Mouse (Mus musculus): ENCODE measurements around the gene Os9. TPM values are rescaled to one million over a fixed set of nuclear protein-coding genes. Genes with fewer than 3 reads are reported as not detected.

Gene Os9
- 65.7 and 92.8 TPM in 2 replicates for polyA plus RNA-seq (2014; fragmentation: Nextera tagmentation; extraction: Ambion mirVana)

DNA sequence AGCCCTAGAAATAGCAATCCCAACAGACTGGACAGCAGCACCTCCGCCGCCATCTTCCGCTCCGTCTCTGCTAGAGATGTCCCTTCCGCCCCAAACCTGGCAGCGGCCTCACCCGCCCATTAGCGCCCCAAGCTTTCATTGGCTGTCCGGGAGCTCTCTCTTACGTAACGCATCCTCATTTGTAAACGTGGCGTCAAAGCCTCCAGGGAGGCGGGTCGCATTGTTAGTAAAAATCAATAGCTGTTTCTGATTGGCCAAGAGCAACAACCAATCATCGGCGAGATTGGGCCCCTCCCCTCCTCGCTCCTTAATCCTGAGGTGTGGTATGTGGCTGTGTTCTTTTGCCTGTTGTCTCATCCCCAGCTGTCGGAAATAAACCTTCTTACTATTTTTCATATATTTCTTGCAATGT, at the start of gene Os9:
Gene Os9, minus strand, starts transcription at position 66 of the 412 bp plus-strand sequence.
- H3K9me3 ChIP-seq (ENCODE audit: control insufficient read depth, low read length) = no peaks in the 10 kb centered on the region
- peak within 1 kb of the TSS; percentile 81 for H3K9ac ChIP-seq (replicated peaks; ENCODE audit: low read depth, low read length)
- WGBS = under 1% methylated on average over 19 of the region's 19 CpGs
- H3K4me2 ChIP-seq (ENCODE audit: low read depth, low read length) = peak within 1 kb of the TSS; percentile 87
- ATAC-seq (ENCODE audit: low read depth) = peak; percentile 93
- no peaks in the 10 kb centered on the region for H3K27me3 ChIP-seq (ENCODE audit: control insufficient read depth, insufficient read depth, low read length)
- H3K27ac ChIP-seq (ENCODE audit: low read depth, low read length) = peak within 1 kb of the TSS; percentile 94
- peaks cover 15% of the 10 kb centered on the region for H3K4me1 ChIP-seq (ENCODE audit: control insufficient read depth, insufficient read depth, low read length)
- H3K36me3 ChIP-seq (ENCODE audit: control insufficient read depth, insufficient read depth, low read length) = peaks cover 11% of the 10 kb centered on the region
- H3K4me3 ChIP-seq (ENCODE audit: low read depth, low read length) = peak within 1 kb of the TSS; percentile 84

- H3K36me3 ChIP-seq (ENCODE audit: control insufficient read depth, insufficient read depth, low read length) = peaks cover 12% of the 10 kb centered on the region
- peak overlapping the region; percentile 38; the same call in 1 of the 2 replicates for H3K4me2 ChIP-seq (ENCODE audit: low read depth, low read length)
- H3K9me3 ChIP-seq (ENCODE audit: control insufficient read depth, low read length) = no peaks in the 10 kb centered on the region
- no peak overlapping the region for H3K27ac ChIP-seq (ENCODE audit: low read depth, low read length)
- H3K4me1 ChIP-seq (ENCODE audit: control insufficient read depth, insufficient read depth, low read length) = peaks cover 21% of the 10 kb centered on the region
- peaks cover 20% of the 10 kb centered on the region for H3K27me3 ChIP-seq (ENCODE audit: control insufficient read depth, insufficient read depth, low read length)
- ATAC-seq (ENCODE audit: low read depth) = no peak
- H3K4me3 ChIP-seq (ENCODE audit: low read depth, low read length) = 0 out of 2 replicates have a peak overlapping the region, but pooled peaks have one; percentile 7
- no peak overlapping the region for H3K9ac ChIP-seq (replicated peaks; ENCODE audit: low read depth, low read length)
- WGBS = 4% methylated on average over 22 of the region's 22 CpGs
Measured at GRCm38 (mm10) chr10:127170002-127170401, 49.1 kb upstream of the Os9 start.

DNA sequence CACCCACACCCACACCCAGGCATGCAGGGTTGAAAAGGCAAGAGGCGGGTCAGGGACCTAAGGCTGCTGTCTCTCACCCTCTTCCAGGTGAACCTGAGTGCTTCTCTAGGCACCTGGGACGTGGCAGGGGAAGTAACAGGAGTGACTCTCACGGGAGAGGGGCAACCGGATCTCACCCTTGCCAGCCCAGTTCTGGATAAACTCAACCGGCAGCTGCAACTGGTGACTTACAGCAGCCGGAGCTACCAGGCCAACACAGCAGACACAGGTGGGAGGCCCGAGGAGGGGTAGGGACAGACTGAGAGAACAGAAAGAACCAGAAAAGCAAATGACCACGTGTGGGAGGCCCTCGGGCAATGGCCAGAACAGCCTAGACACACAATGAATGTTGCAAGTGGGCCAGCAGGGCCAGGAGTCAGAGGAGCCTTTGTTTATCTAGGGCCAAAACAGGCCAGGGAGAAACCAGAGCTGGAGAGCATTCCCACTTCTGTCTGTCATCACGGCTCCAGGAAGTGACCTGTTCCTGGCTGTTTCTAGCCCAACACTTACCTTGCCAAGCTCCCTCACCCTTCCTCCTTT, 46.8 kb upstream of the Os9 start:
- Histone ChIP-seq H3K4me1 (ENCODE audit: control insufficient read depth, insufficient read depth, low read length) (peaks cover 21% of the 10 kb centered on the region), H3K9me3 (ENCODE audit: control insufficient read depth, low read length) (no peaks in the 10 kb centered on the region), H3K27ac (ENCODE audit: low read depth, low read length) (no peak overlapping the region), H3K27me3 (ENCODE audit: control insufficient read depth, insufficient read depth, low read length) (peaks cover 20% of the 10 kb centered on the region), H3K4me2 (ENCODE audit: low read depth, low read length) (peak overlapping the region; percentile 67; the same call in 1 of the 2 replicates), H3K4me3 (ENCODE audit: low read depth, low read length) (peak overlapping the region; percentile 87; the same call in 1 of the 2 replicates), H3K36me3 (ENCODE audit: control insufficient read depth, insufficient read depth, low read length) (peaks cover 12% of the 10 kb centered on the region), H3K9ac (replicated peaks; ENCODE audit: low read depth, low read length) (no peak overlapping the region)
- ATAC-seq (ENCODE audit: low read depth) = no peak
- 54% methylated on average over 10 of the region's 10 CpGs for WGBS

DNA sequence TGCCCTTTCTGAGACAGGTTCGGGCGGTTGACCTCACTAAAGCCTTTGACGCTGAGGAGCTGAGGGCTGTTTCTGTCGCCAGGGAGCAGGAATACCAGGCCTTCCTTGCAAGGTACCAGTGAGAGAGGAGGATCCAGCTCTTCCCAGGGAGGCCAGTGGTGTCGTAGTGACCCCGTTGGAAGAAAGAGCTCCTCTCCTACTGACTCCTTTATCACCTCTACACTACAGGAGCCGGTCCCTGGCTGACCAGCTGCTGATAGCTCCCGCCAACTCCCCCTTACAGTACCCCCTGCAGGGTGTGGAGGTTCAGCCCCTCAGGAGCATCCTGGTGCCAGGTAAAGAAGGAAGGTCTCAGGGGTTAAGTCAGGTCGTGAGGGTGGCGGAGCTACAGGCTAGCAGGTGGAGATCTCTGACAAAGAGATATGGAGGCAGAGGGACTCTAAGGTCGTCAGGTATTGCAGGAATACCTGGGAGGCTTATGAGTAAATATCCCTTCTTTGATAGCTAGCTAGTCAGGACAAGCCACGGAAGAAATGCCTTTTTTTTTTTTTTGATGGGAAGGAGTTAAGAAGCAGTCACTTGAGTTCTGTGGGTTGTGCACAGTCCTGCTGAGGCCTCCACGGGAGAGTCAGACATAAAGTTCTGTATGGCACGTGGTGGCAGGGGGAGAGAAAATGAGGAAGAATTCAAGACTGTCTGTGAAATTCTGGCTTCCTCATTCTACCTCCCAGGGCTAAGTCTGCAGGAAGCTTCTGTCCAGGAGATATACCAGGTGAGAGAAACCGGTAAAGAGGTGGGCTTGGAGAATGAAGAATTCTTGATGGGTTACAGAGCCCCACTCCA, 46.1 kb upstream of the Os9 start:
- H3K27me3 ChIP-seq (ENCODE audit: control insufficient read depth, insufficient read depth, low read length) = peaks cover 20% of the 10 kb centered on the region

DNA sequence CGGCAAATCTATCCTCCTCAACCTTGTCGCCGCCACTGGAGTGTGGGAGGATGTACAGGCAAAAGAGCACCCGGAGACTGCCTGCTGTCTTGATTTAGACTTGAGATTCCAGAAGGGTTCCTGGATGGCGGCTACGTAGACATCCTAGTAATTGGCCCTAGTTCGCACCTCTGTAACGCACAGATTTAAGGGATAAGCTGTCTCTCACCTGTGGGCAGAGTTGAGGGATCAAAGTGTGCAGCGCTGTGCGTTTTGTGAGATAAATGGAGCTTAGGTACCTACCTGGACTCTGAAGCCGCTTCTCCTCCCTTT, 45.4 kb upstream of the Os9 start:
- ATAC-seq (ENCODE audit: low read depth) = no peak

More for the DNA sequence above, 46.1 kb upstream of the Os9 start:
- peaks cover 8% of the 10 kb centered on the region for H3K36me3 ChIP-seq (ENCODE audit: control insufficient read depth, insufficient read depth, low read length)
- peaks cover 21% of the 10 kb centered on the region for H3K4me1 ChIP-seq (ENCODE audit: control insufficient read depth, insufficient read depth, low read length)
- WGBS = 21% methylated on average over 15 of the region's 15 CpGs
- H3K4me3 ChIP-seq (ENCODE audit: low read depth, low read length) = peak overlapping the region; percentile 87
- H3K9me3 ChIP-seq (ENCODE audit: control insufficient read depth, low read length) = no peaks in the 10 kb centered on the region
- no peak for ATAC-seq (ENCODE audit: low read depth)
- H3K4me2 ChIP-seq (ENCODE audit: low read depth, low read length) = peak overlapping the region; percentile 67
- peak overlapping the region; percentile 91 for H3K27ac ChIP-seq (ENCODE audit: low read depth, low read length)
- peak overlapping the region; percentile 96 for H3K9ac ChIP-seq (replicated peaks; ENCODE audit: low read depth, low read length)

GRCm38 (mm10) chr10:127165654-127166403, 44.9 kb upstream of the Os9 start:
- peak; percentile 66 for ATAC-seq (ENCODE audit: low read depth)
- Histone ChIP-seq H3K9ac (replicated peaks; ENCODE audit: low read depth, low read length) (peak overlapping the region; percentile 96), H3K4me1 (ENCODE audit: control insufficient read depth, insufficient read depth, low read length) (peaks cover 21% of the 10 kb centered on the region), H3K27ac (ENCODE audit: low read depth, low read length) (peak overlapping the region; percentile 91), H3K36me3 (ENCODE audit: control insufficient read depth, insufficient read depth, low read length) (peaks cover 5% of the 10 kb centered on the region), H3K9me3 (ENCODE audit: control insufficient read depth, low read length) (no peaks in the 10 kb centered on the region), H3K4me3 (ENCODE audit: low read depth, low read length) (peak overlapping the region; percentile 87), H3K27me3 (ENCODE audit: control insufficient read depth, insufficient read depth, low read length) (peaks cover 18% of the 10 kb centered on the region), H3K4me2 (ENCODE audit: low read depth, low read length) (peak overlapping the region; percentile 67)
- under 1% methylated on average over 55 of the region's 56 CpGs for WGBS

More for the DNA sequence above, 45.4 kb upstream of the Os9 start:
- H3K9ac ChIP-seq (replicated peaks; ENCODE audit: low read depth, low read length) = peak overlapping the region; percentile 96
- peak overlapping the region; percentile 67 for H3K4me2 ChIP-seq (ENCODE audit: low read depth, low read length)
- H3K4me1 ChIP-seq (ENCODE audit: control insufficient read depth, insufficient read depth, low read length) = peaks cover 21% of the 10 kb centered on the region
- peak overlapping the region; percentile 91 for H3K27ac ChIP-seq (ENCODE audit: low read depth, low read length)
- peaks cover 20% of the 10 kb centered on the region for H3K27me3 ChIP-seq (ENCODE audit: control insufficient read depth, insufficient read depth, low read length)
- no peaks in the 10 kb centered on the region for H3K9me3 ChIP-seq (ENCODE audit: control insufficient read depth, low read length)
- H3K4me3 ChIP-seq (ENCODE audit: low read depth, low read length) = peak overlapping the region; percentile 87
- WGBS = 2% methylated on average over 11 of the region's 11 CpGs
- H3K36me3 ChIP-seq (ENCODE audit: control insufficient read depth, insufficient read depth, low read length) = peaks cover 8% of the 10 kb centered on the region

DNA sequence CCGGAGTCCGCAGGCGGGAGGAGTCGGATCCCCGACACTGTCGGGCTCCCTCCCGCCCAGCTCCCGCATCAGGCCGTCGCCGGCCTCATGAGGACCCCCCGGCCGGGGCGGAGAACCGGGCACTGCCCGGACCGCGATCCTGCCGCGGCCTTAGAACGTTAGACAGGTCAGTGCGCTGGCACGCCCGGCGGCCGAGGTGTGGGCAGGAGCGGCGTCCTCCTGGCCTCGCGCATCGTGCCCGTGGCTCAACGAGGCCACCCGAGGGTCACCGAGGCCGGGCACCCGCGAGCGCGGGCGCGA, 44.4 kb upstream of the Os9 start:
- under 1% methylated on average over 42 of the region's 42 CpGs for WGBS
- peak overlapping the region; percentile 87 for H3K4me3 ChIP-seq (ENCODE audit: low read depth, low read length)

GRCm38 (mm10) chr10:127164631-127165353, 43.9 kb upstream of the Os9 start, which contains the start of gene B4galnt1:
Gene B4galnt1 (plus strand): TSS chr10:127165225.
- Histone ChIP-seq H3K9me3 (ENCODE audit: control insufficient read depth, low read length) (no peaks in the 10 kb centered on the region), H3K27me3 (ENCODE audit: control insufficient read depth, insufficient read depth, low read length) (peaks cover 12% of the 10 kb centered on the region), H3K9ac (replicated peaks; ENCODE audit: low read depth, low read length) (peak within 1 kb of the TSS; percentile 96), H3K27ac (ENCODE audit: low read depth, low read length) (peak within 1 kb of the TSS; percentile 91), H3K4me2 (ENCODE audit: low read depth, low read length) (peak within 1 kb of the TSS; percentile 67), H3K4me1 (ENCODE audit: control insufficient read depth, insufficient read depth, low read length) (peaks cover 13% of the 10 kb centered on the region), H3K36me3 (ENCODE audit: control insufficient read depth, insufficient read depth, low read length) (peaks cover 5% of the 10 kb centered on the region), H3K4me3 (ENCODE audit: low read depth, low read length) (peak within 1 kb of the TSS; percentile 87)
- ATAC-seq (ENCODE audit: low read depth) = peak; percentile 89
- 2% methylated on average over 48 of the region's 52 CpGs for WGBS

More for the DNA sequence above, 44.4 kb upstream of the Os9 start:
- peak overlapping the region; percentile 96 for H3K9ac ChIP-seq (replicated peaks; ENCODE audit: low read depth, low read length)
- H3K36me3 ChIP-seq (ENCODE audit: control insufficient read depth, insufficient read depth, low read length) = peaks cover 5% of the 10 kb centered on the region
- no peak; the same call in 1 of the 2 replicates for ATAC-seq (ENCODE audit: low read depth)
- H3K27ac ChIP-seq (ENCODE audit: low read depth, low read length) = peak overlapping the region; percentile 91
- peak overlapping the region; percentile 67 for H3K4me2 ChIP-seq (ENCODE audit: low read depth, low read length)
- H3K4me1 ChIP-seq (ENCODE audit: control insufficient read depth, insufficient read depth, low read length) = peaks cover 18% of the 10 kb centered on the region
- peaks cover 15% of the 10 kb centered on the region for H3K27me3 ChIP-seq (ENCODE audit: control insufficient read depth, insufficient read depth, low read length)
- H3K9me3 ChIP-seq (ENCODE audit: control insufficient read depth, low read length) = no peaks in the 10 kb centered on the region
